Mouse (Mus musculus): ENCODE results near the gene Tpbpa. TPM values are rescaled to one million over a fixed set of nuclear protein-coding genes. Genes with fewer than 3 reads are reported as not detected.
"Not testable (repeated sequence)": the region's sequence is repeated elsewhere in the genome, so short reads cannot be mapped to it uniquely, and the experiment has no call there.

Gene Tpbpa
- polyA plus RNA-seq, 1 experiment from 2014 or later: not detected

GRCm38 (mm10) chr13:60896794-60897193 lies 45.0 kb downstream of the Tpbpa start, which contains the start of gene Gm49392:
TSS of gene Gm49392 (minus strand) at chr13:60896894.
- not testable (repeated sequence) for H3K27me3 ChIP-seq (ENCODE audit: control insufficient read depth, insufficient read depth, low read length); H3K4me3 ChIP-seq (ENCODE audit: low read depth, low read length); H3K4me2 ChIP-seq; H3K4me1 ChIP-seq (ENCODE audit: control insufficient read depth, insufficient read depth, low read length); H3K9me3 ChIP-seq (ENCODE audit: control insufficient read depth, low read length); H3K9ac ChIP-seq (ENCODE audit: low read length); H3K27ac ChIP-seq (ENCODE audit: low read depth, low read length); H3K36me3 ChIP-seq (ENCODE audit: control insufficient read depth, insufficient read depth, low read length); ATAC-seq (ENCODE audit: low FRiP score); DNase-seq (ENCODE audit: low spot score, missing footprints)
- 74% methylated on average over 8 of the region's 8 CpGs for WGBS

GRCm38 (mm10) chr13:60895406-60896160 lies 46.2 kb downstream of the Tpbpa start:
- ATAC-seq (ENCODE audit: low FRiP score) (no peak), DNase-seq (ENCODE audit: low spot score, missing footprints) (no peak)
- Histone ChIP-seq H3K4me2 (no peak overlapping the region), H3K27me3 (ENCODE audit: control insufficient read depth, insufficient read depth, low read length) (no peaks in the 10 kb centered on the region), H3K36me3 (ENCODE audit: control insufficient read depth, insufficient read depth, low read length) (no peaks in the 10 kb centered on the region), H3K9ac (ENCODE audit: low read length) (no peak overlapping the region), H3K4me3 (ENCODE audit: low read depth, low read length) (no peak overlapping the region), H3K9me3 (ENCODE audit: control insufficient read depth, low read length) (no peaks in the 10 kb centered on the region; the same call in 1 of the 2 replicates), H3K27ac (ENCODE audit: low read depth, low read length) (no peak overlapping the region), H3K4me1 (ENCODE audit: control insufficient read depth, insufficient read depth, low read length) (no peaks in the 10 kb centered on the region)

- H3K4me1 ChIP-seq (ENCODE audit: control insufficient read depth, insufficient read depth, low read length): no peaks in the 10 kb centered on the region
- H3K9ac ChIP-seq (ENCODE audit: low read length): no peak overlapping the region
- ATAC-seq (ENCODE audit: low FRiP score): no peak
- H3K4me3 ChIP-seq (ENCODE audit: low read depth, low read length): no peak overlapping the region
- no peaks in the 10 kb centered on the region for H3K36me3 ChIP-seq (ENCODE audit: control insufficient read depth, insufficient read depth, low read length)
- no peak for DNase-seq (ENCODE audit: low spot score, missing footprints)
- H3K4me2 ChIP-seq: no peak overlapping the region
- no peaks in the 10 kb centered on the region for H3K27me3 ChIP-seq (ENCODE audit: control insufficient read depth, insufficient read depth, low read length)
- no peak overlapping the region for H3K27ac ChIP-seq (ENCODE audit: low read depth, low read length)
- no peaks in the 10 kb centered on the region; the same call in 1 of the 2 replicates for H3K9me3 ChIP-seq (ENCODE audit: control insufficient read depth, low read length)
- 86% methylated on average over 1 of the region's 1 CpGs for WGBS
Observed at GRCm38 (mm10) chr13:60892301-60892700, 49.5 kb downstream of the Tpbpa start.

Other genes starting within 250 kb of the Tpbpa start
- not detected in 2 replicates for gene BC051665, start 155.6 kb downstream of the Tpbpa start, polyA plus RNA-seq (2014; fragmentation: Nextera tagmentation; extraction: Ambion mirVana)
- not detected in 2 replicates for gene Ctsll3, start 139.1 kb downstream of the Tpbpa start, polyA plus RNA-seq (2014; fragmentation: Nextera tagmentation; extraction: Ambion mirVana)
- not detected in 2 replicates for gene 4930486L24Rik, start 77.5 kb downstream of the Tpbpa start, polyA plus RNA-seq (2014; fragmentation: Nextera tagmentation; extraction: Ambion mirVana)
- gene Gm49392, start 45.1 kb downstream of the Tpbpa start, polyA plus RNA-seq (2014; fragmentation: Nextera tagmentation; extraction: Ambion mirVana): 0.16 TPM in 1 of 2 replicates, not detected in the other
- gene Ctla2b, start 44.5 kb downstream of the Tpbpa start, polyA plus RNA-seq (2014; fragmentation: Nextera tagmentation; extraction: Ambion mirVana): 2.2 and 2.3 TPM in 2 replicates
- gene Tpbpb, start 37.1 kb downstream of the Tpbpa start, polyA plus RNA-seq (2014; fragmentation: Nextera tagmentation; extraction: Ambion mirVana): not detected in 2 replicates
- not detected in 2 replicates for gene Gm49393, start 6.4 kb downstream of the Tpbpa start, polyA plus RNA-seq (2014; fragmentation: Nextera tagmentation; extraction: Ambion mirVana)
- 0.76 and 1.7 TPM in 2 replicates for gene Gm49391, start 5.4 kb downstream of the Tpbpa start, polyA plus RNA-seq (2014; fragmentation: Nextera tagmentation; extraction: Ambion mirVana)
- 14.6 and 17.7 TPM in 2 replicates for gene Ctla2a, start 5.4 kb downstream of the Tpbpa start, polyA plus RNA-seq (2014; fragmentation: Nextera tagmentation; extraction: Ambion mirVana)
- gene Ctsj, start 64.0 kb upstream of the Tpbpa start, polyA plus RNA-seq (2014; fragmentation: Nextera tagmentation; extraction: Ambion mirVana): not detected in 2 replicates
- gene Ctsq, start 98.6 kb upstream of the Tpbpa start, polyA plus RNA-seq (2014; fragmentation: Nextera tagmentation; extraction: Ambion mirVana): not detected in 2 replicates
- gene Ctsr, start 222.3 kb upstream of the Tpbpa start, polyA plus RNA-seq (2014; fragmentation: Nextera tagmentation; extraction: Ambion mirVana): not detected in 2 replicates